Mouse (Mus musculus) retina, postnatal 7 days (tissue): ENCODE data around the gene P4hb.
A peak's percentile ranks its signal among the peaks of the same experiment; 100 is the strongest.
"Not testable (repeated sequence)": the region's sequence is repeated elsewhere in the genome, so short reads cannot be mapped to it uniquely, and the experiment has no call there.

Source experiments
- DNase-seq: peaks from one replicate; pipeline ENCODE4 v3.0.0-alpha.2; 2012; ENCODE audit warnings: low read depth, low spot score

P4hb gene

GRCm38 (mm10) chr11:120598283-120598989, 25.4 kb upstream of the P4hb start, which contains the start of the genes Alyref and Anapc11:
Alyref (minus strand) TSS chr11:120598365.
Anapc11 (plus strand) TSS chr11:120598421.
- DNase-seq = peak; percentile 94

GRCm38 (mm10) chr11:120597240-120598235, 24.5 kb upstream of the P4hb start:
- no peak for DNase-seq

GRCm38 (mm10) chr11:120588531-120588930, 15.5 kb upstream of the P4hb start:
- no peak for DNase-seq

GRCm38 (mm10) chr11:120583937-120584336, 10.9 kb upstream of the P4hb start:
- DNase-seq = no peak

- not testable (repeated sequence) for DNase-seq
Observed at GRCm38 (mm10) chr11:120582982-120583293, 9.9 kb upstream of the P4hb start.

GRCm38 (mm10) chr11:120582268-120582981, 9.4 kb upstream of the P4hb start:
- no peak for DNase-seq

GRCm38 (mm10) chr11:120581490-120582267, 8.6 kb upstream of the P4hb start, which contains the start of gene Arhgdia:
Arhgdia (minus strand) TSS chr11:120581624.
- DNase-seq = peak; percentile 84

- DNase-seq = no peak
Observed at GRCm38 (mm10) chr11:120580871-120581331, 7.8 kb upstream of the P4hb start.

- DNase-seq = no peak
Observed at GRCm38 (mm10) chr11:120580190-120580589, 7.1 kb upstream of the P4hb start.

GRCm38 (mm10) chr11:120579316-120580107, 6.5 kb upstream of the P4hb start:
- DNase-seq = no peak

- DNase-seq = no peak
Observed at GRCm38 (mm10) chr11:120578694-120579243, 5.7 kb upstream of the P4hb start.

GRCm38 (mm10) chr11:120578024-120578693, 5.1 kb upstream of the P4hb start:
- no peak for DNase-seq

GRCm38 (mm10) chr11:120577211-120578023, 4.4 kb upstream of the P4hb start:
- DNase-seq = no peak

- DNase-seq = no peak
Observed at GRCm38 (mm10) chr11:120576365-120576981, 3.4 kb upstream of the P4hb start.

- DNase-seq = no peak
Observed at GRCm38 (mm10) chr11:120575940-120576339, 2.9 kb upstream of the P4hb start.

GRCm38 (mm10) chr11:120575046-120575445, 2.0 kb upstream of the P4hb start:
- DNase-seq = no peak

- no peak for DNase-seq
Observed at GRCm38 (mm10) chr11:120574278-120574600, 1.2 kb upstream of the P4hb start.
